Mouse (Mus musculus) neutrophil, adult 5-6 weeks (primary cell): Measurements from ENCODE around the gene Prnd. TPM values are rescaled to one million over a fixed set of nuclear protein-coding genes. Genes with fewer than 3 reads are reported as not detected.

ENCODE experiments used
- total RNA-seq: library from RNA; stranded (forward); fragments of 200-1000 nt; gene quantifications from 2 replicates; pipeline ENCODE4 v1.2.3, GENCODE M21; 2017

Prnd gene
- total RNA-seq, 1 experiment from 2014 or later, result 0.23 TPM

Other genes with a start within 250 kb of the Prnd start
- not detected in 2 replicates for gene Erv3, start 91.1 kb upstream of the Prnd start, total RNA-seq
- gene Prnp, start 40.9 kb upstream of the Prnd start, total RNA-seq, result 2.1 and 2.2 TPM in 2 replicates
- not detected in 2 replicates for gene Prn, start 40.9 kb upstream of the Prnd start, total RNA-seq
- 193 and 210 TPM in 2 replicates for gene Rassf2, start 79.4 kb downstream of the Prnd start, total RNA-seq
- gene Slc23a2, start 194.2 kb downstream of the Prnd start, total RNA-seq, result 16.5 and 19.6 TPM in 2 replicates